Mouse (Mus musculus) thymus, adult 2 months (tissue): ENCODE measurements around the gene Erlin1. TPM values are rescaled to one million over a fixed set of nuclear protein-coding genes. Genes with fewer than 3 reads are reported as not detected.

Experiments used
- DNase-seq: peaks from one replicate; pipeline ENCODE4 v3.0.0; 2021
- H3K27ac ChIP-seq: fragments of 200-500 bp; 2 replicates; pipeline ENCODE4 v1.5.1; 2012; ENCODE audit warnings: low read length, control low read depth; ENCODE audit not compliant: control insufficient read depth, insufficient read depth
- H3K27me3 ChIP-seq: fragments of 200-500 bp; 2 replicates; pipeline ENCODE4 v1.6.1; 2012; ENCODE audit warnings: mild to moderate bottlenecking, low read length, moderate library complexity, mixed read lengths; ENCODE audit not compliant: control insufficient read depth, insufficient read depth
- H3K36me3 ChIP-seq: fragments of 200-500 bp; 2 replicates; pipeline ENCODE4 v1.6.1; 2012; ENCODE audit warnings: mild to moderate bottlenecking, low read length, moderate library complexity; ENCODE audit not compliant: control insufficient read depth, insufficient read depth
- H3K4me1 ChIP-seq: fragments of 200-500 bp; replicated peaks from 2 replicates; pipeline ENCODE4 v1.6.1; 2012; ENCODE audit warnings: low read length; ENCODE audit not compliant: control insufficient read depth, insufficient read depth
- H3K4me3 ChIP-seq: fragments of 200-500 bp; 2 replicates; pipeline ENCODE4 v1.5.1; 2012; ENCODE audit warnings: mild to moderate bottlenecking, low read length, control low read depth, moderate library complexity; ENCODE audit not compliant: control insufficient read depth, insufficient read depth
- CTCF ChIP-seq: fragments of 200-500 bp; IDR thresholded peaks from 2 replicates; pipeline ENCODE4 v1.5.1; 2012; ENCODE audit warnings: mild to moderate bottlenecking, control low read depth, low read length, moderate library complexity, borderline replicate concordance; ENCODE audit not compliant: control insufficient read depth, poor library complexity, insufficient read depth; ENCODE audit errors: extremely low read depth
- POLR2A ChIP-seq: fragments of 200-500 bp; IDR thresholded peaks from 2 replicates; pipeline ENCODE4 v1.6.1; 2012; ENCODE audit warnings: mild to moderate bottlenecking, low read length, control low read depth, moderate library complexity; ENCODE audit not compliant: control insufficient read depth, poor library complexity, insufficient read depth; ENCODE audit errors: extremely low read depth
- WGBS: fragments of 180-500 bp; shearing (Covaris S2); methylation state at CpG from one replicate; pipeline ENCODE4 v1.1.7; 2018; 5-methylcytosine and 5-hydroxymethylcytosine counted together
- polyA plus RNA-seq: library from polyadenylated mRNA; depleted of rRNA; stranded (reverse); fragments of >200 nt; gene quantifications from 2 replicates; pipeline ENCODE4 v1.2.3, GENCODE M21; 2012; rRNA removed

Gene Erlin1
- polyA plus RNA-seq, 1 experiment = 8.0 TPM

DNA sequence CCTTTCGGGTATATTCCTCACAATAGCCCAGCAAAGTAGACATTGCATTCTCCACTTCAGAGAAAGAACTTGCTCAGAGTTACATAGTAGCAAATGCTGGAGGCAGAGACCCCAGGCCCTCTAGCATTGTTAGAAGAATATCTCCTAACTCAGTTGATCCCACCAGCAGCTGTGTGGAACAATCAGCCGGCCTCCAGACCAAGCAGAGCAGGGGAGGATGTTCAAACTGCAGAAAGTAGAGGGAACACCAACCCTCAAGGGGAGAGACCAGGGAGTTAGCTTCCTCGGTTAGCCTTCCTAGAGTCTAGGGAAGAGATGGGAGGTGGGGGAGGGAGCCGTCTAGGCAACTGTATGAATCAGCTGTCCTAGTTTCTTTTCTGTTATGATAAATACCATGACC lies 77.1 kb downstream of the Erlin1 start:
- no peaks in the 10 kb centered on the region for H3K36me3 ChIP-seq
- WGBS = 83% methylated on average over 4 of the region's 4 CpGs
- no peak for DNase-seq
- H3K4me3 ChIP-seq = no peak overlapping the region
- TF ChIP-seq POLR2A (no peak), CTCF (no peak)
- no peaks in the 10 kb centered on the region for H3K27me3 ChIP-seq
- no peaks in the 10 kb centered on the region for H3K4me1 ChIP-seq
- H3K27ac ChIP-seq = no peak overlapping the region

DNA sequence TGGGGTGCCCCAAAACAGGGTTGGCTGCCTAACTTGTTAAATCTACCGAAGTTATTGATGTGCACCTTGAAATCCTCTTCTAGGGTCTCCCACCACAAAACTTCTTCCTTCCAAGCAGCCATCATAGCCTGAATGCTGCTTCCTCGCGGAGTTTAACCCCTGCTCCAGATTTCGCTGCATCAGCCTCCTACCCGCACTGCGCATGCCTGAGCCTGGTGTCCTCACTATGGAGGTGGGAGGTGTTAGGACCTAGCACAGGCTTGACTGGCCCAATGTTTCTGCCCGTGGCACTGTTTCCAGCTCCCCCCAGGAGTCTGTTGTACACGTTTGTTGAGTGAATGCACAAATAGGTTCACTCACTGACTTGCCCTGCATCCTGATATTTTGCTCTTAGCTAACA lies 79.2 kb downstream of the Erlin1 start:
- TF ChIP-seq POLR2A = no peak
- no peak for TF ChIP-seq CTCF
- Histone ChIP-seq H3K27me3 (no peaks in the 10 kb centered on the region), H3K36me3 (no peaks in the 10 kb centered on the region), H3K4me3 (no peak overlapping the region), H3K4me1 (no peaks in the 10 kb centered on the region), H3K27ac (no peak overlapping the region)
- no peak for DNase-seq
- WGBS = 86% methylated on average over 8 of the region's 8 CpGs

DNA sequence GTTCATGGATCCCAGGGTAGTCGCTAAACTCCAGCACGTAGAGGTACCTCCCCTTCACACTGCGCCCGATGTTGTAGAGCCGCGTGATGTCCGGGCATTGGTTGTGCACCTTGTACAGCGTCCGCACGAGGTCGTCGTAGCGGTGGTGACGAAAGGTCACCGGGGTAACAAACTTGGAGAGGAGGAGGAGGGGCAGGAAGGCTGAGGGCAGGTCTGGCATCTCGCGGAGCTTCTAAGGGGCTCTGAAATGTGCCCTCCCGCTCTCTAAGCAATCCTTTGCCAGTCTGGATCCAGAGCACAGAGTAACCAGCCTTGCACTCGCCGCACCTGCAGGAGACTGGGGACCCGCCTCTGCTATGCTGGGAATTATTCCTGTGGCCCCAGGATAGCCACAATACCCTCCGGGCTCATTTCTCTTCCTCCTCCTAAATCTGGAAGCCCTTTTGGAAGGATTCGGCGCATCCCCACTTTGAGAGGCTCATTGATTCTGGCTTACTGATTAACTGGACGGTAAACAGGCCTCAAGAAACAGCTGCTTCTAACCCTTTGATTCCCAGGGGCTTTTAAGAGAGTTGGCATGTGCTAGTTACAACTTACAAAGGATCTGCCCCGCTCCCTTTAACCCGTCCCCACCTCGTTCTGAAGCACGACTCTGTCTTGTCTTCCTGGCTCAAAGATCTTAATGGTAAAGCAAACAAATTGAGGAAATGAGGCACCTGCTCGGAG lies 83.4 kb downstream of the Erlin1 start, which contains the start of gene Cpn1:
Gene Cpn1 (minus strand): TSS at position 488 of the 726 bp plus-strand sequence.
- Histone ChIP-seq H3K27me3 (no peaks in the 10 kb centered on the region), H3K36me3 (no peaks in the 10 kb centered on the region), H3K4me3 (no peak within 1 kb of the TSS), H3K27ac (no peak within 1 kb of the TSS), H3K4me1 (no peaks in the 10 kb centered on the region)
- no peak for TF ChIP-seq CTCF
- no peak for TF ChIP-seq POLR2A
- DNase-seq = no peak
- WGBS = 38% methylated on average over 30 of the region's 30 CpGs

Other genes starting within 250 kb of the Erlin1 start
- 12.7 and 13.0 TPM in 2 replicates for gene Dnmbp, start 129.6 kb downstream of the Erlin1 start, polyA plus RNA-seq
- gene Cpn1, start 83.2 kb downstream of the Erlin1 start, polyA plus RNA-seq = 0.27 and 0.45 TPM in 2 replicates
- gene Cyp2c23, start 40.6 kb downstream of the Erlin1 start, polyA plus RNA-seq = 0.31 TPM in 1 of 2 replicates, not detected in the other
- 23.6 and 26.4 TPM in 2 replicates for gene Chuk, start 37.7 kb upstream of the Erlin1 start, polyA plus RNA-seq
- gene Cwf19l1, start 66.1 kb upstream of the Erlin1 start, polyA plus RNA-seq = 9.3 and 11.8 TPM in 2 replicates
- 35.5 and 44.4 TPM in 2 replicates for gene Bloc1s2, start 76.7 kb upstream of the Erlin1 start, polyA plus RNA-seq
- gene Pkd2l1, start 122.7 kb upstream of the Erlin1 start, polyA plus RNA-seq = 0.22 and 0.31 TPM in 2 replicates
- 0.17 and 0.23 TPM in 2 replicates for gene Scd3, start 133.5 kb upstream of the Erlin1 start, polyA plus RNA-seq
- 261 and 320 TPM in 2 replicates for gene Scd2, start 223.9 kb upstream of the Erlin1 start, polyA plus RNA-seq